12 mouse cellular contexts compared by ENCODE assay signal in the genomic region with DNA sequence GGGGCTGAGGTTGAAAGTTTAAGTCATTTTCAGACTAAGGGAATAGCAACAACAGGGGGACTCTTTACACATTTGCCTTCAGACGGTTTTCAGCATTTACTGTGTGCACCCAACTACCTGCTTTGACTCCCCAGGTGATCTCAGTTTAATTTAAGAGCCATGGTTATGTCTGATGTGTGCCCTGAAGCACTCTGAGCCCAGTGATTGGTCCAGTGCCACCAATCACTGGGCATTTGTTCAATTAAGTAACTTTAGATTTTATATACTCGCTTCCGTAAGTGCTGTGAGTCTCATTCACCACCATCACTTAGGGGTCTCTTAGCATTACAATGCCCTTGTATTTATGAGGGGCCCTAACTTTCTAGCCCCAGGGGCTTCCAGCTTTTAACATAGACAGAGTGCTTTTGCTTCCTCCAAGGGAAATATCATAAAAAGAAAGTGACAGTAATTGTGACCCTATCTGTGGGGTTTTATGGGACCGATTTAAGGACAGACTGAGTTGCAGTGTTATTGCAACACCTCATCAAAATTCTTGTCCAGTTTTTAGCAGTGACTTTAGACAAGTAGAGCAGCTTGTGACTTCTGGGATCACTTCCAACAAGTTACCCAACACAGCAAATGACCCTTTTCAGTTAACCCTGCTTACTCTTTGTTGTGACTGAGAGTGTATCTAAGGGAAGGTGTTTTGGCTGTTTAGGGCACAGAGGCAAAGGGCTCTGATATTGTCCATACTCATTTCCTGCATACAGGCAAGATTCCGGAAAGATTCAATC.
DNase-seq lines count a peak whose midpoint lies in the region; ATAC-seq lines count a peak whose summit lies in the region.
"Had no signal": no experiment of that assay in that cellular context is flagged by ENCODE, and none has a peak within 500 bp of the region (broad histone marks: within the 10 kb centered on the region; RNA-seq: fewer than 3 reads in every experiment).

No protein-coding gene starts in this region.

- H3K4me2 ChIP-seq in neural tube, embryonic 12.5 days (replicated peaks), result no peak overlapping the region
- H3K4me2 ChIP-seq in neural tube, embryonic 15.5 days, result no peak overlapping the region
- no peak overlapping the region for H3K4me2 ChIP-seq in neural tube, embryonic 14.5 days (ENCODE audit: low read depth, low read length)
- H3K4me2 ChIP-seq: midbrain, embryonic 13.5 days had no signal

- no peak overlapping the region for H3K4me3 ChIP-seq in neural tube, embryonic 12.5 days
- no peak overlapping the region for H3K4me3 ChIP-seq in neural tube, embryonic 15.5 days (replicated peaks)
- no peak overlapping the region for H3K4me3 ChIP-seq in neural tube, embryonic 14.5 days (ENCODE audit: low read depth, low read length)
- H3K4me3 ChIP-seq: midbrain, embryonic 13.5 days had no signal

- H3K27ac ChIP-seq in neural tube, embryonic 12.5 days, result no peak overlapping the region
- H3K27ac ChIP-seq in neural tube, embryonic 15.5 days (replicated peaks), result no peak overlapping the region
- no peak overlapping the region for H3K27ac ChIP-seq in neural tube, embryonic 14.5 days (ENCODE audit: low read depth, low read length)
- H3K27ac ChIP-seq: midbrain, embryonic 13.5 days had no signal

- no peaks in the 10 kb centered on the region for H3K36me3 ChIP-seq in neural tube, embryonic 12.5 days
- no peaks in the 10 kb centered on the region for H3K36me3 ChIP-seq in neural tube, embryonic 15.5 days
- H3K36me3 ChIP-seq in neural tube, embryonic 14.5 days (ENCODE audit: control insufficient read depth, insufficient read depth, low read length), result no peaks in the 10 kb centered on the region
- H3K36me3 ChIP-seq: midbrain, embryonic 13.5 days had no signal

- no peak overlapping the region for H3K9ac ChIP-seq in neural tube, embryonic 12.5 days
- no peak overlapping the region for H3K9ac ChIP-seq in neural tube, embryonic 15.5 days (replicated peaks)
- H3K9ac ChIP-seq in neural tube, embryonic 14.5 days (replicated peaks; ENCODE audit: low read depth, low read length), result no peak overlapping the region
- H3K9ac ChIP-seq: midbrain, embryonic 13.5 days had no signal

- no peaks in the 10 kb centered on the region for H3K9me3 ChIP-seq in neural tube, embryonic 12.5 days
- H3K9me3 ChIP-seq in neural tube, embryonic 15.5 days (replicated peaks), result no peaks in the 10 kb centered on the region
- H3K9me3 ChIP-seq in neural tube, embryonic 14.5 days (ENCODE audit: control insufficient read depth, low read length), result no peaks in the 10 kb centered on the region
- H3K9me3 ChIP-seq: midbrain, embryonic 13.5 days had no signal

- 30% methylated on average over 5 of the region's 5 CpGs for WGBS in neural tube, embryonic 12.5 days
- WGBS in neural tube, embryonic 15.5 days, result 30% methylated on average over 5 of the region's 5 CpGs
- WGBS in neural tube, embryonic 14.5 days, result 25% methylated on average over 5 of the region's 5 CpGs

- H3K27me3 ChIP-seq in neural tube, embryonic 12.5 days (replicated peaks), result no peaks in the 10 kb centered on the region
- H3K27me3 ChIP-seq in neural tube, embryonic 15.5 days (replicated peaks), result no peaks in the 10 kb centered on the region
- H3K27me3 ChIP-seq in neural tube, embryonic 14.5 days (ENCODE audit: control insufficient read depth, insufficient read depth, low read length), result no peaks in the 10 kb centered on the region
- H3K27me3 ChIP-seq: midbrain, embryonic 13.5 days had no signal

- peaks cover 8% of the 10 kb centered on the region; the same call in 1 of the 2 replicates for H3K4me1 ChIP-seq in neural tube, embryonic 12.5 days
- no peaks in the 10 kb centered on the region for H3K4me1 ChIP-seq in neural tube, embryonic 15.5 days
- H3K4me1 ChIP-seq in neural tube, embryonic 14.5 days (ENCODE audit: control insufficient read depth, insufficient read depth, low read length), result no peaks in the 10 kb centered on the region

- ATAC-seq in neural tube, embryonic 12.5 days (ENCODE audit: low FRiP score, low read depth), result 0 out of 2 replicates have a peak, but pooled peaks have one; percentile 7
- ATAC-seq in neural tube, embryonic 15.5 days (ENCODE audit: low FRiP score), result no peak
- peak; percentile 44; the same call in 1 of the 2 replicates for ATAC-seq in neural tube, embryonic 14.5 days (ENCODE audit: low read depth)
- ATAC-seq in monocyte, adult 5-6 weeks (replicated peaks; ENCODE audit: insufficient number of reproducible peaks, low FRiP score, low TSS enrichment, poor library complexity, severe bottlenecking), result no peak
- ATAC-seq: intestine, embryonic 16.5 days; midbrain, embryonic 13.5 days had no signal

- peak; percentile 8 for DNase-seq in embryo, embryonic 11.5 days (ENCODE audit: low read depth, low spot score)
- DNase-seq in embryo, embryonic 9.5 days (ENCODE audit: extremely low spot score), result no peak
- DNase-seq in kidney, postnatal 10 days, result peak; percentile 35
- DNase-seq in retina, embryonic 14.5 days (ENCODE audit: low spot score), result no peak
- DNase-seq: right cerebral cortex, adult 18-20 months; thymus, adult 2 months had no signal

Comparison
In these comparisons a context has a peak if more than half of its experiments do, and no peak if none do; other contexts are left out.
1. DNase-seq: peak in embryo, embryonic 11.5 days (single experiment) and kidney, postnatal 10 days (single experiment); none in embryo, embryonic 9.5 days (single experiment) and retina, embryonic 14.5 days (single experiment).
2. ATAC-seq: peak in neural tube, embryonic 12.5 days (single experiment) and neural tube, embryonic 14.5 days (single experiment); none in neural tube, embryonic 15.5 days (single experiment) and monocyte, adult 5-6 weeks (single experiment).